In the genomic region with DNA sequence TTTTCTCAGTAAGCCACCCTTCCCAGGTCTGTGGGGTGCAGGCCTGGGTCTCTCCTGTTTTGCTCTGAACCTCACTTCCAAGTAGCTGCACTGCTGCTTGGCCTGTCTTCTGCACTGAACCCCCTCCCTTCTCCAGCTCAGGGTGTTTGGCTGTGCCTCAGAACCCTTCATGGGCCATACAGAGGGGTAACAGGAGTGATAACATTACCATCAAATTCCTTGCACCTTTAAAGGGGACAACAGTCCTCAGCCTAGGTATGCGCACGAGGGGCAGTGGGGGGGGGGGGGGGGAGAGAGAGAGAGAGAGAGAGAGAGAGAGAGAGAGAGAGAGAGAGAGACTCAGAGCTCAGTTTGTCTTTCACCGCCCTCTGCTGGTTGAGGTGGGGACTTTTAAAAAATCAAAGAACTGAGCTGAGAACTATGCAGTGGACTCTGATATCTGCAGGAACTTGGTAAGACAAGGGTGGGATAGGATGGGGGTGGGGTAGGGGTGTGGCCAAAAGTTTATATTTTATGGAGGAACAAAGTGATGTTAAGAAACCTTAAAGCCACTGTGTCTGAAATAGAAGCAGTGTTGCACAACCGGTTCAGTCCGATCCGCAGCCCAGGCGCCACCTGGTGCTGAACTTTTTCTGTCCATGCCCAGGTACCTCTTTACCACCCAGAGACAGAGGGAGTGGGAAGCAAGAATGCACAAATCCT, we compare ENCODE assay signal across 8 mouse cellular contexts.
A peak's percentile ranks its signal among the peaks of the same experiment; 100 is the strongest.
DNase-seq lines count a peak whose midpoint lies in the region; ATAC-seq and TF ChIP-seq lines count a peak whose summit lies in the region.

No protein-coding gene starts in this region.

- intact Hi-C loops in gastrocnemius, postnatal 14 days (cut with DNase I; ENCODE audit: low total_unique reads) = loop anchor here (5.0 kb wide), 1 partner anchor 361 kb away; no protein-coding TSS in a partner anchor

- peak; percentile 39 for DNase-seq in gastrocnemius, adult 18-20 months (ENCODE audit: low spot score)
- no peak for DNase-seq in gastrocnemius, postnatal 14 days
- peak; percentile 11 for DNase-seq in MN1 (ENCODE audit: low spot score)
- peak; percentile 69 for DNase-seq in embryo, embryonic 10 days (ENCODE audit: low spot score)
- DNase-seq in kidney, postnatal 4 days = peak; percentile 72 to 78
- peak; percentile 46 to 68 for DNase-seq in lung, postnatal 4 days

- H3K27ac ChIP-seq in heart, embryonic 15.5 days = peak overlapping the region; percentile 80
- peak overlapping the region; percentile 73 for H3K27ac ChIP-seq in small intestine, adult 2 months (ENCODE audit: insufficient read depth, low read depth, low read length)

- no peak overlapping the region for H3K4me3 ChIP-seq in heart, embryonic 15.5 days
- no peak overlapping the region for H3K4me3 ChIP-seq in small intestine, adult 2 months (ENCODE audit: low read depth, low read length)

- H3K9me3 ChIP-seq in heart, embryonic 15.5 days (replicated peaks) = no peaks in the 10 kb centered on the region

- 0 out of 2 replicates have a peak, but pooled peaks have one; percentile 23 for ATAC-seq in heart, embryonic 15.5 days (replicated peaks; ENCODE audit: insufficient number of reproducible peaks, insufficient read depth, low FRiP score, low read depth)

- peak; percentile 57; the same call in 1 of the 2 replicates for TF ChIP-seq CTCF in small intestine, adult 2 months (IDR thresholded peaks at IDR 0.05; ENCODE audit: extremely low read depth, insufficient read length, insufficient replicate concordance, low read depth, low read length)

- TF ChIP-seq POLR2A in small intestine, adult 2 months (IDR thresholded peaks at IDR 0.05; ENCODE audit: low read depth, low read length) = no peak

- peaks cover 5% of the 10 kb centered on the region; the same call in 1 of the 2 replicates for H3K27me3 ChIP-seq in heart, embryonic 15.5 days
- no peaks in the 10 kb centered on the region for H3K27me3 ChIP-seq in small intestine, adult 2 months (ENCODE audit: control insufficient read depth, insufficient read depth, low read length)

- H3K36me3 ChIP-seq in heart, embryonic 15.5 days = no peaks in the 10 kb centered on the region
- H3K36me3 ChIP-seq in small intestine, adult 2 months (ENCODE audit: control insufficient read depth, insufficient read depth, low read length) = no peaks in the 10 kb centered on the region

- WGBS in heart, embryonic 15.5 days = 19% methylated on average over 7 of the region's 7 CpGs
- 9% methylated on average over 7 of the region's 7 CpGs for WGBS in small intestine, adult 2 months

- peaks cover 22% of the 10 kb centered on the region for H3K4me1 ChIP-seq in heart, embryonic 15.5 days (replicated peaks)
- no peaks in the 10 kb centered on the region for H3K4me1 ChIP-seq in small intestine, adult 2 months (ENCODE audit: control insufficient read depth, insufficient read depth, insufficient read length, low read length)

- peak overlapping the region; percentile 40 for H3K4me2 ChIP-seq in heart, embryonic 15.5 days

- no peak overlapping the region for H3K9ac ChIP-seq in heart, embryonic 15.5 days
